Mouse (Mus musculus): ENCODE measurements around the gene Hspa12b. TPM values are rescaled to one million over a fixed set of nuclear protein-coding genes. Genes with fewer than 3 reads are reported as not detected.
A peak's percentile ranks its signal among the peaks of the same experiment; 100 is the strongest.

The Hspa12b gene
- total RNA-seq, 2 experiments from 2014 or later: 9.8 to 11.0 TPM

DNA sequence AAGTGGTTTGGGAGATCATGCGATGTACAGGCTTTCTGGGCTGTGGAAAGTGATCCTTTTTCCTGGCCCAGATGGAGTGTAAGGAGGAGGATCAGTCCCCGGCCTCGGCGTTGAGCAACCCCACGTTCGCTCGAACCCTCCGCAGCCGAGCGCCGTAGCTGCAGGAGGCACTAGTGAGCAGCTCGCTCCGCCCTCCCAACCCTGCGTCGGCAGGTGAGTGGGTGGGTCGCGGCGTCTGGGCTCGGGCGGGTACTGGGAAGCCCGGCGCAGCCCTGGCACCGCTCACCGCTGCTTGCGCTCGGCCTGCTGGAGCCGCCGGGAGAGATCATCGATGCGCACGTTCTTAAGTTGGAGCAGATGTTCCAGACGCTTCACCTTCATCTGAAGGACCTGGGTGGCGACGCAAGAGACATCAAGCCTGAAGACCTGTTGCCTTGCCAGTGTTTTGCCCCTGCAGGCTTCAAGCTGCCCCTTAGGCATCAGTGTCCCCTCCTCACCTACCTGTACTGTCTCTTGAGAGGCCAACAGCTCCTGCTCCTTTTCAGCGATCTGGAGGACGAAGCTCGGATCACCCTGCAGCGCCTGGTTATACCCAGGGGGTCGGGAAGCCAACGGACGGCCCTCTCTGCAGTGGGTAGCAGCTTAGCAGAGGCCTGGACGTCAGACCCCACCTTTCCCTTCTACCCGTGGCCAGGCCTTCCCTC, 44.5 kb downstream of the Hspa12b start:
- intact Hi-C loops (cut with DNase I): no loop called here
- peak; percentile 48 to 84 for DNase-seq (ENCODE audit: extremely low spot score in 1 of 2, low spot score in 2 of 2)

DNA sequence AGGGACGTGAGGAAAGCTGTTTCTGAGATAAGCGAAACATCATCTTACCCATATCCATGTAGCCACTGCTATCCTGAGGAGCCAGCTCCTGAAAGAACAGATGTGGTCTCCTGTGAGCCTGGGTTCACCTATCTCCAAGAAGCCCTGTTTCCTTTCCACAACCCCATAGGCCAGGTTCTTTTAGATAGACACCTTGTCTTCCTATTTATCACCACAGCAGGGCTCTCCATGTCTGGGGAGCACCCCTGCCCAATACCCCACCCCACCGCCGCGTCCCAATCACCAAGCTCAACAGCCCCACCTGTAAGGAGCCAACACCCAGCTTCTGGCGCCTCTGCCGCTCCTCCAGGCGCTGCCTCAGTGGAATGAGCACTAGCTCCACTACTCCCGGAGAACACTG, 45.2 kb downstream of the Hspa12b start:
- intact Hi-C loops (cut with DNase I): no loop called here
- no peak for DNase-seq (ENCODE audit: extremely low spot score in 1 of 2, low spot score in 2 of 2)

DNA sequence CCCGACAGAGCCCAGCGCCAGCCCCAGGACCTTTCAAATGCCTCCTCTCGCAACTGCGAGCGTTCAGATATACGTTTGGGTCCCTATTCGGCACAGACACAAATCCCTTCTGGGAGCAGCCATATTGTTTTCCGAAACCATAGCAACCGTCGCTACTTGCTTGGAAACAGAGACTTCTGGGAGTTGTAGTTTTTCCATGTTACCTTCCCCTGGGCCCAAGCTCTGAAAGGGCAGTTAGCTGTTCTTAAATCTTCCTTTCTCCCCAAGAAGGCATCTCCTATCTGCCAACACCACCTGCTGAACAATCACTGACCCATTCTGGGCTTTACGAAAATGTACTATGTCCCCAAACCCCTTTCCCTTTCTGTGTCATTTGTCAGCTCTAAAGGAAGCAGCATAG, 47.6 kb downstream of the Hspa12b start:
- intact Hi-C loops (cut with DNase I): loop anchor here (5.0 kb wide), 1 partner anchor 88 kb away; the partner anchor contains the start of gene Pank2
- DNase-seq (ENCODE audit: extremely low spot score in 1 of 2, low spot score in 2 of 2): peak; percentile 47 to 74

DNA sequence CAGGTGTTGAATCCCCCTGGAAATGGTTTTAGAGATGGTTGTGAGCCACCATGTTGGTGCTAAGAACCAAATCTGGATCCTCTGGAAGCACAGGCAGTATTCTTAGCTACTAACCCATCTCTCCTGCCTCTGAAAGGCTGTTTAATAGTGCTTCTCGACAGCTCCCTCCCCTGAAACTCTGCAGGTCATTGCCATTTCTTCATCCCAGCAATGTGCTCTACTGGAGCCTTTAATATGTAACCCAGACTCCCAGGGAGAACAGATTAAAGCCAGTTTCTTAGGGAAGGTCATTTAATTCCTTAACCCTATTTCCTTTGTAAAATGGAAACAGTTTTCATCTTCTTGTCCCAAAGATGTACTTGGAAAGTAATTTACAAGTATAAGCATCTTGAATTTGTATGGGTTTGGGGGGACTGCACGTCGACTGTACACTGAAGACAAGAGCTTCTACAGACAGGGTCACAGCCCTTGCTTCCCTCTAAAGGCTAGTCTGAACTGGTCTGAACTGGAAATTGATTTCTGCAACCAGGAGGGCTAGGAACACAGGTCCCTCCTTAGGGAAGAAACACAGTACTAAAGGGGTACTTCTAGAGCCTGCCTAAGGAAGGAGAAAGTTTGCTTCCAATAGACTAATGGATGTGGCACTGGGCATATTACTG, 48.3 kb downstream of the Hspa12b start:
- intact Hi-C loops (cut with DNase I): loop anchor here (5.0 kb wide), 1 partner anchor 87 kb away; the partner anchor contains the start of gene Pank2
- DNase-seq (ENCODE audit: extremely low spot score in 1 of 2, low spot score in 2 of 2): no peak

DNA sequence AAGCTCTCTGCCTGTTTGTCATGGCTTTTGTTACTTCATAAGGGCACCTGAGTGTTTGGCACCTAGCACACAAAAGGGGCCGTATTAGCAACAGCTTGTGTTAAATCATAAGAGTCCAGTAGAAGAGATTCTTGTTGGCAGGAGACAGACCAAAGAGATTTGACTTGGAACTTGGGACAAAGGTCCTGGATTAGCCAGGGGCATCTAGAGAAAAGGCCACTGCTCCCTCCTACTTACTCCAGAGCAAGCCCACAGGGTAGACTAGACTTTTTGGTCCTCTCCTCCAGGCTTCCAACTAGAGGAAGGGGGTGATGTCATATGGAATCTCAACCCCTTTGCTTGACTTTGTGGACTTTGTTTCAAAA, 48.8 kb downstream of the Hspa12b start:
- DNase-seq (ENCODE audit: extremely low spot score in 1 of 2, low spot score in 2 of 2): no peak
- intact Hi-C loops (cut with DNase I): loop anchor here (5.0 kb wide), 1 partner anchor 86 kb away; the partner anchor contains the start of gene Pank2

DNA sequence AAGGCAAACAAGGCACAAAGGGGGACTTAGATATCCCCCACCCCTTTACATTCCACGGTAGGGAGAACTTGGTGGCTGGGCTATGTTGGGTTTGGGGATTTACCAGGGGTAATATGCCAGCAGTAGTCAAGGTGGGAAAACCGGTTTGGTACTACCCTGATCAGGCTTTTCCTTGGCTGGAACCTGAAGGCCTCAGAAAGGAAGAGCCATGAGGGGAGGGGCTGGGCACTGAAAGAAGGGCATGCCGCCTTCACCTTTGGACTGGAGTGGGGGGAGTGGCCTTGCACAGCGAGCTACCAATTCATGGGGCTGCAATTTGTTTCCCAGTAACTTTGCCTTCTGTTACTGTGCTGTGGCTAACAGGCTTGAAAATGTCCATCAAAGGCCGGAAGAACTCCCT, 49.4 kb downstream of the Hspa12b start:
- no peak for DNase-seq (ENCODE audit: extremely low spot score in 1 of 2, low spot score in 2 of 2)
- intact Hi-C loops (cut with DNase I): loop anchor here (5.0 kb wide), 1 partner anchor 86 kb away; the partner anchor contains the start of gene Pank2

GRCm38 (mm10) chr2:131177932-131178331, 50.9 kb downstream of the Hspa12b start:
- no peak for DNase-seq (ENCODE audit: extremely low spot score in 1 of 2, low spot score in 2 of 2)
- intact Hi-C loops (cut with DNase I): loop anchor here (5.0 kb wide), 1 partner anchor 84 kb away; the partner anchor contains the start of gene Pank2

- DNase-seq (ENCODE audit: extremely low spot score in 1 of 2, low spot score in 2 of 2): peak in 1 of 2 experiments; percentile 58
- intact Hi-C loops (cut with DNase I): loop anchor here (5.0 kb wide), 1 partner anchor 83 kb away; the partner anchor contains the start of gene Pank2
Measured at GRCm38 (mm10) chr2:131178828-131179245, 51.8 kb downstream of the Hspa12b start.

- peak; percentile 56 to 88 for DNase-seq (ENCODE audit: extremely low spot score in 1 of 2, low spot score in 2 of 2)
- intact Hi-C loops (cut with DNase I): loop anchor here (5.0 kb wide), 1 partner anchor 83 kb away; the partner anchor contains the start of gene Pank2
Measured at GRCm38 (mm10) chr2:131179246-131179886, 52.3 kb downstream of the Hspa12b start.

DNA sequence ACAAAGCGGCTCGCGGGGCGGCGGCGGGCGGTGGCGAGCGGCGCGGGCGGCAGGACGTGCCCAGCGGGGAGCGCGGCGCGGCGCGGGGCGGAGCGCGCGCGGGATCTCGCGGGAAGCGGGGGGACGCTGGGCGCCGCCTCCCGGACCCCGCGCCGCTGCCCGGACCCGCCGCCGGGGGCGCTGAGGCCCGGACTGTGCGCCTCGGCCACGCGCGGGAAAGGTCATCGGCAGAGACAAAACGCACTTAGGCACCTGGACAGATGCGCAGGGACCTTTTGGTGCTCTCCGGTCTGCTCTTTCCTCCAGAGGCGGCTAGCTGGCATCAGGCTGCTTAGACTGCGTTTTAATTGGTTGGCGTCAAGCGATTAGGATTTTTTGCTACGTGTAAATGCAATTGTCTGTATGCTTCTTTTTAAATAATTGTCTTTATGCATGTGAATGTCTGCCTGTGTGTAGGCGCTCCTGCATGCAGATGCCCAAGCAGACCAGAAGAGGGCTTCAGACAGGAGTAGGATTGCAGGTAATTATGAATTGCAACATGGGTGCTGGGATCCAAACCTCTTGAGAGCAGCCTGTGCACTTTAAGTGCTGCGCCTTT, 53.0 kb downstream of the Hspa12b start, which contains the start of gene Cenpb:
TSS of gene Cenpb (minus strand) at position 78 of the 598 bp plus-strand sequence.
- DNase-seq (ENCODE audit: extremely low spot score in 1 of 2, low spot score in 2 of 2): peak; percentile 76 to 92
- intact Hi-C loops (cut with DNase I): loop anchor here (5.0 kb wide), 1 partner anchor 82 kb away; the partner anchor contains the start of gene Pank2

DNA sequence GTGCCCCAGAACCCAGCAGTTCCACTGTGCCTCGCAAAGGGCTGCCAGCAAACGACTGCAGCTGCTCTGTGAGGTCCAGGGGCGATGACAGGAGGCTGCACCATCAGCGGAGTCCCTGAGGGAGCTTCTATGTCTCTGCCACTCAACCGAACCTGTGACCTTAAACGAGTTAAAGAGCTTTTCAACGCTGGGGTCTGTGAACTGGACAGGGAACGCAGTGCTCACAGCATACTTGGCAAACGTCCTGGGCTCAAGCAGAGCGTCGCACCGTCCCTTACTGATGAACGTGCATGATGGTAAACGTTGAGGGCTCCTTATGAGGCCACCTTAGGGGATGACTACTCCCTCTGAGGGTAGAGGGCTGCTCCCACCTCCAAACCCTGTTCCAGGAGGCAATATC, 59.3 kb downstream of the Hspa12b start:
- DNase-seq (ENCODE audit: extremely low spot score in 1 of 2, low spot score in 2 of 2): no peak
- intact Hi-C loops (cut with DNase I): no loop called here

DNA sequence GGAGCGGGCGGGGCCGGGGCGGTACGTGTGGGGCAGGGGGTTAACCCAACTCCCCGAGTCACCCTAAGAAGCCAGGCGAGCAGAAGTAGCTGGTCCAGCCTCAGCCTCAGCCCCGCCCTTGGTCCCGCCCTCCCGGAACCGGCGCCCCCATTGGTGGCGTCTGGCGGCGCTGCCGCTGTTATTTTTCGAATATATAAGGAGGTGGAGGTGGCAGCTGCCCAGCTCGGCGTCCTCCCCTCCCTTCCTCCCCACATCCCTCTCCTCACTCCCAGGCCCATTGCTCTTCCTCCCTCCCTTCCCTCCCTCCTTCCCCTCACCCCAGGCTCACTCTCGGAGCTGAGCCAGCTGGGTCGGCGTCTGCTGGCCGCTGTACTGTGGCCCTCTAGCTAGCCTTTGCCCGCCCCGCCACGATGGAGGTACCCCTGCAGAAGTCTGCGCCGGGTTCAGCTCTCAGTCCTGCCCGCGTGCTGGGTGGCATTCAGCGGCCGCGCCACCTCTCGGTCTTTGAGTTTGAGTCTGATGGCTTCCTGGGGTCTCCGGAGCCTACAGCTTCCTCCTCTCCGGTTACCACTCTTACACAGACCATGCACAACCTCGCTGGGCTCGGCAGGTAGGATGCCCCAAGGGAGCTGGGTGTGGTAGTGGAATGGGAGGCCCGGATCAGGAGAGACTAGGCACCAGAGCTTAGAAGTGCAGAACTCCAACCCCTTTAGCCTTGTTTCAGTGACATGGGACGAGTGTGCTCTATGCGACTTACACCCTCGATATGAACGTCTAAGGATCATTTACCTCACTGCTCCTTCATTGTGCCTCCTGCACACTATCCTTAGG, 59.9 kb downstream of the Hspa12b start, which contains the start of the genes Cdc25b and Spef1:
TSS of gene Cdc25b (plus strand) at position 179 of the 831 bp plus-strand sequence.
TSS of gene Spef1 (minus strand) at position 512 of the 831 bp plus-strand sequence.
- intact Hi-C loops (cut with DNase I): no loop called here
- peak; percentile 59 to 91 for DNase-seq (ENCODE audit: extremely low spot score in 1 of 2, low spot score in 2 of 2)

DNA sequence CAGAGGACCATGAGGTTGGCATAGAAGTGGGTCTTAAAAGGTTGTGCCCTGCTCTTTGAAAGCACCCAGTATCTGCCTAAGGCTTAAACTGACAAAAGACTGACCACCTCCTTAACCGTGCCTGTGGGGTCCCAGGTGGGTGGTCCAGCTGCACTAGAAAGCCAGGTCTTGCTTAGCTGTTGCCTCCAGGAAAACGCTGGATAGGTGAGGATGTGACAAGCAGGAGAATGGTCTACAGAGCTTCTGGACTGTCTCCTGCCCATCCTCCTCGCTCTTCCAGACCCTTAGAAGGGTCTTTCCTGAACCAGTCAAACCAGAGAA, 60.5 kb downstream of the Hspa12b start:
- no peak for DNase-seq (ENCODE audit: extremely low spot score in 1 of 2, low spot score in 2 of 2)
- intact Hi-C loops (cut with DNase I): no loop called here

DNA sequence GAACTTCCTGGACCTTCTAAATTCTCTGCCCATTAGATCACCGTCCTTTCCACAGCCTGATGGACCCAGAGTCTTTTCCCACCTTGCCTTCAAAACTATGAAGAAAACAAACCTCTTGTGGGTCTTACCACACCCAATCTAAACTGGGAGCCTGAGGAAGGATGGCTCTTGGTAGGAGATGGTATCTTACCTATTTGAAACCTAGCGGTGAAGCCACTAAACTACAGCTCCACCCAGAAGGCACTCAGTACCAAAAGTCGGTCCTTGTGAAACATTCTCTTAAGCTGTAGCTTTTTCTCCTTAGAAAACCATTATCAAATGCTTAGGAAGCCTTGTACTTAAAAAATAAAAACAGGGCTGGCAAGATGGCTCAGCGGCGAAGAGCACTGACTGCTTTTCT, 61.2 kb downstream of the Hspa12b start:
- intact Hi-C loops (cut with DNase I): no loop called here

DNA sequence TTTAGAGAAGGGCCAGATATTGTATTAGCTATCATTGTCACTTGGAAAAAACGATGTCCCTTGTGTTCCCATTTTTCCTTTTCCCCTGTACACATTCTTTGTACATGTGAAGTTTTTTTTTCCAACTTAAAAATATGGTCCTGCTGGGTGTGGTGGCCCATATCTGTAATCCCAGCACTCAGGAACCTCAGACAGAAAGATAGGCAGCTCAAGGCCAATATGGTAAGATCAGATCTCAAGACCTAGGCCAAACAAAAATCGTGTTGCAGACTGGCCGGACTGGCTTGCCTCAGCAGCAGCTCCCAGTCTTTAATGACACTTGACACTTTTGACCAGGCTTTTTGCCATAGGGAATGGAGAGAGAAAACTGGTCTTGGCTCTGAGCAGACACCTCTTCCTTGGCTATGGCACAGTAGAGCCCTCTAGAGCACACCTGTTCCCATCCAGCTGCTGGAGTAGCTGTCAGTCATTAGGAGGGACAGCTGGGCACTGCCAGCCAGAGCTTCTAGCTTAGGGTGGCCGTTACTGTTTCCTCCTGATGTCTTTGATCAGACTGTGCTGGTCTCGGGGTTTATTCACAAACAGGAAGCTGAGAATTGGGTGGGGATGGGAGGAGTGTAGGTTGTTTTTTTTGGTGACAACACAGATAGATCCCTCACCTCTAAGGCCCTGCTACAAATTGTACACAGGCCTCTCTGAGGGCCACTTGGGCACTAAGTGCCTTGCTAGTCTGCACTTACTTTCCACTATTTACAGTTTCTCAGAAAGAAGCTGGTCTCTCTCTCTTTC, 62.6 kb downstream of the Hspa12b start:
- DNase-seq (ENCODE audit: extremely low spot score in 1 of 2, low spot score in 2 of 2): no peak
- intact Hi-C loops (cut with DNase I): no loop called here

More for the DNA sequence above, 61.2 kb downstream of the Hspa12b start:
- no peak for DNase-seq (ENCODE audit: extremely low spot score in 1 of 2, low spot score in 2 of 2)

DNA sequence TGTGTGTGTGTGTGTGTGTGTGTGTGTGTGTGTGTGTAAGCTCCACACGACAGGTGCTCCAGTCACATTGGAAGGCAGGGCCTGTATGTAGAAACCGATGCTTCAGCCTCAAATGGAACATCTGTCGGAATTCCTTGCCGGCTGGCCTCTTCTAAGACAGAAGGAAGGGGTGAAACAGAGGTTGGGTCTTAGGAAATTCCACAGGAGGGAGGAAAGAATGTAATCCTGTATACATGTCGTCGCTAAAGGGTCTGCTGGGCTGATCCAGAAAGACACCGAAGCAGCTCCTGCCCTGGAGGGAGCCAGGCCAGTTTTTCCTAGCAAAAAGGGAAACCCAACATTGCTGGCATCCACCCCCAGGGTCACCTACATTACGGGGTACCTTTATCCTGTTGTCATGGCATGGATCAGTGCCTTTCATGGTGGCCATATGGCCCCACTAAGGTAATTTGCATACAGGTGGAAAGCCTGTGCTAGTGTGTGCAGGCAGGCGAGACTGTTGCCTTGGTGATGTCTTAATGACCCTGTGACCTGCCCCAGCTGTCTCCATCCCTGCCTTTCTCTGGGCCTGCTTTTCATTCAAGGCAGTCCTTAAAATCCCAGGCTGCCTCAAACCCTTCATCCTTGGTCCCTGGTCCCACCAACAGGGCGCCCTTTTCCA, 63.4 kb downstream of the Hspa12b start:
- intact Hi-C loops (cut with DNase I): no loop called here
- DNase-seq (ENCODE audit: extremely low spot score in 1 of 2, low spot score in 2 of 2): no peak

- intact Hi-C loops (cut with DNase I): no loop called here
- no peak for DNase-seq (ENCODE audit: extremely low spot score in 1 of 2, low spot score in 2 of 2)
Measured at GRCm38 (mm10) chr2:131191005-131191390, 63.9 kb downstream of the Hspa12b start.
